Mouse (Mus musculus): ENCODE results near the gene Pitpnc1.

Pitpnc1 gene

GRCm38 (mm10) chr11:107468252-107469030 is 2.1 kb downstream of the Pitpnc1 start:
- no peak for DNase-seq (ENCODE audit: low read depth, low spot score)

GRCm38 (mm10) chr11:107466611-107467391 is 3.7 kb downstream of the Pitpnc1 start:
- no peak for DNase-seq (ENCODE audit: low read depth, low spot score)

- DNase-seq (ENCODE audit: low read depth, low spot score) = no peak
These were observed 4.5 kb downstream of the Pitpnc1 start for GRCm38 (mm10) chr11:107465969-107466368.

DNA sequence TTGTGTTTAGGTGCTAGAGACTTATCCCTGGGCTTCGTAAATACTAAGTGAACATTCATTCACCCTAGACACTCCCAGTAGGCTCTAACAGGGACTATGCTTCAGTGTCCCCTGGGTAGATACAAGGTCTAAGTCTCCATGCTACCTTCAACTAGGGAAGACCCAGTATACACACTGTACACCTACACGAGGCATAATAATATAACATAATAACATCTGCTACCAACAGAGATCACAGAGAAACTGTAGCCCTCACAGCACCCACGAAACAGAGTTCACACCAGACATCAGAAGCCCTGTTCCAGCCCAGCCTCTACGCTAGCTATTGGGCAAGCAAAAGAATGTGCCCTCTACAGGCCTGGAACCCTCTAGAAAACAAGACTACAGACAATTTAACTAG is 5.5 kb downstream of the Pitpnc1 start:
- no peak for DNase-seq (ENCODE audit: low read depth, low spot score)

DNA sequence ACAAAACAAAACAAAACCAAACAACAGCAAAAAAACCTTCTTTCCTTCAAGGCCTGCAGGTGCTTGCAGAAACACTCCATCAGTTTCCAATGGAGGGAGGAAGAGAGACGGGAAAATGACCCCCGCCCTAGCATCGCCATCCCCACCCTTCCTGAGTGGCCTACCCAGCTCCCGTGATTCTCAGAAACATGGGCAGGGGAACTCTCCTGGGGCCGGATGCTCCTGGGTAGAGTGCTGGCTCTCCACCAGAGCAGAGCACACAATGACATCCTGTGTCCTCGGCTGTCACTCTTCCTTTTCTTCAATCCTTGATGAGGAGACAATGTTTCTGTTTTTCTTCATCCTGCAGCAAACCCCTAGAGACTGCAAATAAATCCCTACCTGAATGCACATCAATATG is 6.4 kb downstream of the Pitpnc1 start:
- no peak for DNase-seq (ENCODE audit: low read depth, low spot score)

- no peak for DNase-seq (ENCODE audit: low read depth, low spot score)
These were observed 7.2 kb downstream of the Pitpnc1 start for GRCm38 (mm10) chr11:107463251-107463681.

GRCm38 (mm10) chr11:107462478-107462877 is 8.0 kb downstream of the Pitpnc1 start:
- no peak for DNase-seq (ENCODE audit: low read depth, low spot score)

DNA sequence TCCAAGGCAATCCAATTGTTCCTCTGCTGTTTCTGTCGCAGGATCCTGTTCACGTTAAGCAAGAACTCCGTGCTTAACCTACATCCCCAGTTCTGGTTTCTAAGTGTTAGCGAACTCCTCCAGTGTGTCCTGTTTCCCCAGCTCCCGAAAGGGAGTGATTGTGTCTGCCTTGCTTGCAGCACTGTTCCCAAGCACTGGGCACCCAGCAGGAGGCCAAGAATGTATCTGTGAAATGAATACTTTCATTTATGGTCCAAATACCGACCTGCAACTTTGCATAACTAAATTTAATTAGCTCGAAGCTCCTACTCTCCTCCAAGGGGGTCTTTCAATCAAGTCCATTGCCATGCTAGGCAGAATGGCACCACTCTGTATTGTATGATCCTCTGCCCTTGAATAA is 10.7 kb downstream of the Pitpnc1 start:
- DNase-seq (ENCODE audit: low read depth, low spot score) = no peak

DNA sequence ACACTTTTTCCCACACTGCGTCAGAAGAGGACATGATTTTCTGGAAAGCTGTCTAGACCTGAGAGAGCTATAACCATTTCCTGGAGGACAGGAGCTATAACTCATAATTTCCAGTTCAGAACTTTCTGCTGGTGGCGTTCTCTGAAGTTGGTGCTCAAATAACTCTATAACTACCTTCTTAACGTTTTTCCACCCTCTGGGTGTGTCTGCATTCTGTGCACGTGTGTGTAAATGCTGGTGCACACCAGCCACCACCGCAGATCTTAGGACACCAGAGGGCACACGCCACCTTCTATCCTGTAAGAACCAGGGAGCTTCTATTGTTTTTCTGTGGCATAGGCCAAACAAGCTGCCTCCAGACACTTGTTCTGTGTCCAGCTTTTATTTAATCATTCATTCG is 11.5 kb downstream of the Pitpnc1 start:
- no peak for DNase-seq (ENCODE audit: low read depth, low spot score)

DNA sequence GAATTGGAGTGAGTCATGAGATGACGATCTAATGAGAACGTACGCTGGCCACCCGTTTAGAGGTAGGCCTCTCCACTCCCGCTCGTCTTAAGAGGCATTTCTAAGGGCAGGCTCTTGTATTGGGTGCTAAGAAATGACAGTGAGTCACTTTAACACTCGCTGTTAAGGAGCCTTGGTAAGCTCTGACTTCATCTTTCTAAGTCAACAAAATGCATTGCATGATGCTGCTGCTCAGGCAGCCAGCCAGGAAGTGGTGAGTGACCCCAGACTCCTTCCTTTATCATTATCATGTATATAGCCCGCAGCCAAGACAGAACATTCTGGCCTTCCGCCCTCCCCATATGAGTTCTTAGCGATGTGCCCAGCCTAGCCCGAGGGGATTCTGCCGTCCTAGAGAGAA is 12.2 kb downstream of the Pitpnc1 start:
- no peak for DNase-seq (ENCODE audit: low read depth, low spot score)

DNA sequence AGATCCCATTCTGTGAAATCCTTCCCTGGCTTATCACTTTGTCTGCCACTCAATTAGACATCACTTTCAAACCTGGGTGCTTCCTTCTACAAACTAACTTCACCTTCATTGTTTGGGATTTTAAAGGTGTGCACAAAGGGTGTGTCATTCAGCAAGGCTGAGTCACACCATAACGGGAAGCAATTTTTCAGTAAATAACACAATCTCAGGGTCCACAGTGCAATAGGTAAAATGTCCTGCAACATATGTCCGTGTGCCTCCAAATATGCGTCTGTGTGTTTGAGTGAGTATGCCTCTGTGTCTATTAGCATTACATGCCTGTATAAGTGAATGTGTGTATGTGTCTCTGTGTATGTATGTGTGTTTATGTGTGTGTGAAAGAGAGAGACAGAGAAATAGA is 13.2 kb downstream of the Pitpnc1 start:
- no peak for DNase-seq (ENCODE audit: low read depth, low spot score)

DNA sequence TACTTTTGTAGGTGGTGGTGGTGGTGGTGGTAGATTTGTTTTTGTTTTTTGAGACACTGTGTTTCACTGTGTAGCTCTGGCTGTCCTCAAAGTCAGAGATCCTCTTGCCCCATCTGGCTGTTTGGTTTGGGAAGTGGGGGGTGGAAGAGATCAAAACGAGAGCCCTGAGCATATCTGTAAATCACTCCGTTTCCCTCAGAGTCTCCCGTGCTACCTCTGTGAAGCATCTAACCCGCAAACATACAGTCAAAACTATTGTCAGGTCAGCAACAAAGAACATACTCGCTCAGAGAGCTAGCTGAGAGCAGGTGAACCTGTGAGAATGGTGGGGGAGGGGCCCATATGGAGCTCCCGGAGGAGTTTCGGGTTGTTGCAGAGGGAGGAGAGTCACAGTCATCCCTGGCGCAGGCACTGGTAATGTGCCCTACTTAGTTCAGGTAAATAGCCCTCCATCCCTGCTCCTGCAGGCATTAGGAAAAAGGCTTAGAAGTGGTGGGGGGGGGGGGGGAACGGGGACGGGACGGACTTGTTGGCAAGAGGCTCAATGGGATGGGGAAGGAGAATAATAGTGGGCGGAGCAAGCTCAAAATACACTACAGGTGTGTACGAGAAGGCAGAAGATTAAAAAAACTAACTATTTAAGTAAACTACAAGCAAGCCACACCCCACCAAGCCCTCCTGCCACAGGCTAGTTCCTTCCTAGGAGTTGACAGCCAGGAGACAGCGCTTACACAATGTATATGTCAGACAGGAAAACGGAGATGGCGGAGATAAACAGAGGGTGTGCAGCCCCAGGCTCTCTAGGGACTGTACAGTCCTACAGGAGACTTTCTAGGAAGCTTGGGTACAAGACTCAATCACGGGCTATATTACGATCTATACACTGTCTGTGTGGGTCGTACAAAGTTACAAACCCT is 15.7 kb downstream of the Pitpnc1 start:
- DNase-seq (ENCODE audit: low read depth, low spot score) = no peak

DNA sequence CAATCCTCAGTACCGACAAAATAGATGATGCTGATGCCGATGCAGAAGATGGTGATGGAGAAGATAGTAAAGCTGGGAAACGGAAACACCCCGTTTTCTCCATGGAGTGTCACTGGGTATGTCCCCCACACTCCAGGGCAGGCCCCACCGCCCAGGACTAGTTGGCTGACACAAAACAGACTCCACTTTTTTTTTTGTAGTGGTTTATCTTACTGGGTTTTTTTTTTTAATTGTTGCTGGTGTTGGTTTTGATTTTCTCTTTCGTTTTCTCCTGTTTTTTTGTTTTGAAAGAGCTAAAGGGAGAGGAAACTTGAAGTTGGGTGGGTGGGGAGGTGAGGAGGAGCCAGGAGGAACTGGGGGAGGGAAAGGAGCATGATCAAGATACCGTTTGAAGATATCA is 18.4 kb downstream of the Pitpnc1 start:
- no peak for DNase-seq (ENCODE audit: low read depth, low spot score)

GRCm38 (mm10) chr11:107451106-107451505 is 19.4 kb downstream of the Pitpnc1 start:
- no peak for DNase-seq (ENCODE audit: low read depth, low spot score)

DNA sequence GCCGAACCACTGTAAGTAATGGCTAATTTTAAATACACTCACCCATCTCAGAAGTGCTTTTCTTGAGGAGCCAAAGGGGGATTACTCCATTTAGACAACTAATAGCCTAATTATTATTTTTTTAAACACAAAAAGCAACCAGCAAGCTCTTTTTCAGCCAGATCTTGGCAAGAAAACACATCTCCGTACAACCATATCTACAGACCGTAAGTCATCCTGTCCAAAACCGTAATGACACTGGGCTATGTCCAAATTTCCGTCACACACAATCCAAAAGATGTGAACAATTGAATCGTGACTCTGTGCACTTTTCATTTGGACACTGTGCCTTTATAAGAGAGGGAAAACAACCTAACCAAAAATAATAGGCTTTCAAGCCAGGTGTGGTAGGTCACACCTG is 20.4 kb downstream of the Pitpnc1 start:
- no peak for DNase-seq (ENCODE audit: low read depth, low spot score)

DNA sequence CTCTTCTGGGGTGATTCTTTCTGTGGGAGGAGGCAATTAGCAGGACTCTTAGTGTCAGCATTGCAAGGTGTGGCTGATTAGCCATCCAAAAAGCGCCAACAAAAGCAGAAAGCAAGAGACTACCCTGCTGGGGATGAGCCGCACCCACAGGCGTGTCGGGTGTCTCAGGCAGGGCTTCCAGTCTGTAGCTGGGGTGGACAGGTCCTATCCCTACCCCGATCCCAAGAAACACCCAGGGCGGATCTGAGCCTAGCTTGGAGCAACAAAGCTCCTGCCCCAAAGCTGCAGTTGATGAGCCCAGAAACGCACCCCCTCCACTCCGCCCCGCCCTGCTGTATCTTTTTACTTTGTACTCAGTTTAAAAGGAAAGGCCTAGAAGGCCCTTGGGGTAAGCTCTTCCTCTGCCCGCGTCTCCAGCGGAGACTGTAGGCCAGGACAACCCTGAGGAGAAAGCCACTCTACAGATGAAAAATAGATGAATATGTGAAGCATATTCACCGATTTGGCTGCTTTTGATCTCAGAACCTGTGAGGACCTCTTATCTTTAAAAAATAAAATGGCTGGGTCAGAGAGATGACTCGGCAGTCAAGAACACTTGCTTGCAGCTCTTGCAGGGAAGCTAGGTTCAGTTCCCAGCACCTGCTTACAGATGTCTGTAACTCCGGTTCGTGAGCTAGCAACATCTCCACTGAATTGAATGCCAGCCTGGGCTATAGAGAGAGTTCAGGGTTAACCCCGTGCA is 21.2 kb downstream of the Pitpnc1 start:
- DNase-seq (ENCODE audit: low read depth, low spot score) = no peak

DNA sequence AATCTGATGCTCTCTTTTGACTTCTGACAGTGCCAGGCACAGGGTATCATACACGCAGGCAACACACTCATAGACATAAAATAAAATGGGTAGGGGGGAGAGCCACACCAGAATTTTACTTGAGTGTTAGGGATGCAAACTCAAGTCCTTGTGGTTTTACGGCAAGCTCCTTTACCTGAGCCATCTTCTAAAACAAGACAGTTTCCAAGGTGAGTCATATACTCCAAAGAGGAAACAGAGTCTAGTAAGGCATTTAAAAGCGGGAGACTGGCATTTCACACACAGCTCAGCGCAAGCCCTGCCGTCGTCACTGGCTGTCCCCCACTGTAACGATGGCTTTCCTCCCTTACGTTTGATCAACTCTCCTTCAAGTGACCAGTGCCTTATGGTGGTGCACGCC is 22.6 kb downstream of the Pitpnc1 start:
- no peak for DNase-seq (ENCODE audit: low read depth, low spot score)

GRCm38 (mm10) chr11:107447349-107447748 is 23.1 kb downstream of the Pitpnc1 start:
- no peak for DNase-seq (ENCODE audit: low read depth, low spot score)

- no peak for DNase-seq (ENCODE audit: low read depth, low spot score)
These were observed 23.8 kb downstream of the Pitpnc1 start for GRCm38 (mm10) chr11:107446650-107447049.

- DNase-seq (ENCODE audit: low read depth, low spot score) = no peak
These were observed 24.8 kb downstream of the Pitpnc1 start for GRCm38 (mm10) chr11:107445683-107446082.
